Mouse (Mus musculus): ENCODE measurements at regions not wholly inside any gene's neighbourhood (a gene's known extent, or its start where the extent isn't known, plus 50 kb on each side); places are given as distances from the start of the nearest gene placed in this dataset.
A peak's percentile ranks its signal among the peaks of the same experiment; 100 is the strongest.

DNA sequence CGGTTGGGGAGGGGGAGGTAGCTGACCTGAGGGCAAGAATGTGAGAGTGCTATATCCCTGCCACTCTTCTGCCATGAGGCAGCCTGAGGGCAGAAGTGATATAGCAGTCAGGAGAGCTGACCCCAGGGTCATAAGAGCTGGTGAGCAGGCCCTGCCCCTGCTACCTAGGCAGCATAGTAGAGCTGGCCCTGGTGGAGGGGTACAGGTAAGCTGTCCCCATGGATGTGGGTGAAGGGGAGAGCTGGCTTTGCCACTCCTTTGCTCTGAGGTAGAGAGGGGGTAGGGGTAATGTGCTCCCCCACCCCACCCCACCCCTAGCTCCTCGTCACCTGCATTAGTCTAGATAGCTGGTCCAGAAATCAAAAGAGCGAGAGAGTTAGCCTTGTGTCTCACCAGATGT is 61.3 kb upstream of the Gm3839 start:
- Histone ChIP-seq H3K9ac (replicated peaks; ENCODE audit: low read length) (no peak overlapping the region), H3K9me3 (ENCODE audit: control insufficient read depth, low read length) (no peaks in the 10 kb centered on the region), H3K4me1 (ENCODE audit: control insufficient read depth, insufficient read depth, low read length) (no peaks in the 10 kb centered on the region), H3K36me3 (ENCODE audit: control insufficient read depth, insufficient read depth, low read length) (no peaks in the 10 kb centered on the region), H3K27me3 (ENCODE audit: control insufficient read depth, insufficient read depth, low read length) (no peaks in the 10 kb centered on the region), H3K4me2 (ENCODE audit: low read length) (no peak overlapping the region), H3K4me3 (replicated peaks; ENCODE audit: low read depth, low read length) (no peak overlapping the region), H3K27ac (replicated peaks; ENCODE audit: low read depth, low read length) (no peak overlapping the region)
- DNase-seq (no peak), ATAC-seq (ENCODE audit: low FRiP score, low TSS enrichment) (peak; percentile 20; the same call in 1 of the 2 replicates)
- WGBS: 93% methylated on average over 3 of the region's 3 CpGs

DNA sequence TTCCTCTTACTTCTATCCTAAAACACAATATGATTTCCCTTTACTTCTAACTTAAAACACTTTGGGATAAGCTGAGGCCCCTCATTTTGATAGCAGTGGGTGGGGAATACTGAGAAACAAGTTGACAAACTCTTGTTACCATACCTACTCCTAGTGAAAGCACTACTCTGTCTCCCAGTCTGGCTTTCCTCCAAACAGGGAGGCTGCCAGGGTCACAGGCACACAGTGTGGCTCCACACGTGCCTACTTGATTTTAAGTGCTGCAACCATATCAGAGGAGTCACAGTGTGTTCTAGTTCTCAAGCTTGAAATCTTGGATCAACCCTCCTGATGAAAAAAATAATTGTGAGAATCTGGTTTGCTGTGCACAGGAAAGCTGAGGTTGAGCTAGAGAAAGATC is 65.8 kb upstream of the Gm3839 start:
- ATAC-seq (ENCODE audit: low FRiP score, low TSS enrichment) (no peak), DNase-seq (no peak)
- Histone ChIP-seq H3K4me3 (replicated peaks; ENCODE audit: low read depth, low read length) (no peak overlapping the region), H3K9me3 (ENCODE audit: control insufficient read depth, low read length) (no peaks in the 10 kb centered on the region), H3K36me3 (ENCODE audit: control insufficient read depth, insufficient read depth, low read length) (no peaks in the 10 kb centered on the region), H3K4me2 (ENCODE audit: low read length) (no peak overlapping the region), H3K27ac (replicated peaks; ENCODE audit: low read depth, low read length) (no peak overlapping the region), H3K27me3 (ENCODE audit: control insufficient read depth, insufficient read depth, low read length) (no peaks in the 10 kb centered on the region), H3K4me1 (ENCODE audit: control insufficient read depth, insufficient read depth, low read length) (no peaks in the 10 kb centered on the region), H3K9ac (replicated peaks; ENCODE audit: low read length) (no peak overlapping the region)
- 71% methylated on average over 1 of the region's 1 CpGs for WGBS

GRCm38 (mm10) chr14:11428256-11429240 is 72.0 kb upstream of the Gm3839 start:
- DNase-seq (no peak), ATAC-seq (ENCODE audit: low FRiP score, low TSS enrichment) (no peak)
- Histone ChIP-seq H3K36me3 (ENCODE audit: control insufficient read depth, insufficient read depth, low read length) (no peaks in the 10 kb centered on the region), H3K4me1 (ENCODE audit: control insufficient read depth, insufficient read depth, low read length) (no peaks in the 10 kb centered on the region), H3K4me2 (ENCODE audit: low read length) (no peak overlapping the region), H3K9ac (replicated peaks; ENCODE audit: low read length) (no peak overlapping the region), H3K27me3 (ENCODE audit: control insufficient read depth, insufficient read depth, low read length) (no peaks in the 10 kb centered on the region), H3K4me3 (replicated peaks; ENCODE audit: low read depth, low read length) (no peak overlapping the region), H3K9me3 (ENCODE audit: control insufficient read depth, low read length) (no peaks in the 10 kb centered on the region), H3K27ac (replicated peaks; ENCODE audit: low read depth, low read length) (no peak overlapping the region)
- 88% methylated on average over 16 of the region's 16 CpGs for whole genome bisulfite sequencing

DNA sequence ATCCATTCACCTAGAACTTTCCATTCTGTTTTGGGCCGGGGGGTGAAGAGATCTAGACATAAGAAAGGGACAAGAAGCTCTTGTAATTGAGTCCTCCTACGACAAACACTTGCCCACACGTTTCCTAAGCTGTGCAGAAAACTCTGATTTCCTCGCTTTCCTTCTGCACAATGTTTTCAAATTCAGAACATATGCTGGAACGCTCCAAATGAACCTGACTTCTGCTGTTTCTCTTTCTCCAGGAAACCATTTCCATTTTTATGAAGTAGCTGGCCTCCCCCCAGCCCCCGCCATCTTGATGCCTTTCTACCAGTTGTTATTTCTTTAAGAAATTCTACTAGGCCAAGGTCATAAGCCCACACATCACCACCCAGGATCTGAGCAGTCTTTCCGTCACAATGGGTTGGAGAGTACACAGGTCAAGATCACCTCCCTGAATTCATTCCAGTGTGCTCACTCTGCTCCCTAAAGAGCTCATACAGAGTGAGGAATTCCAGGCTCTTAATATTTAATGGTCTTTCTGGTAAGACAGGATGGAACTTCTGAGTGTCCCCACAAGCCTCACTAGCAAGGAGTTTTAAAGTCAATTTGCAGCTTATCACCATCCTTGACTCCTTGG is 78.7 kb upstream of the Gm3839 start:
- H3K27ac ChIP-seq (replicated peaks; ENCODE audit: low read depth, low read length): no peak overlapping the region
- H3K9ac ChIP-seq (replicated peaks; ENCODE audit: low read length): no peak overlapping the region
- no peaks in the 10 kb centered on the region for H3K36me3 ChIP-seq (ENCODE audit: control insufficient read depth, insufficient read depth, low read length)
- ATAC-seq (ENCODE audit: low FRiP score, low TSS enrichment) (no peak), DNase-seq (no peak)
- no peaks in the 10 kb centered on the region for H3K9me3 ChIP-seq (ENCODE audit: control insufficient read depth, low read length)
- H3K4me3 ChIP-seq (replicated peaks; ENCODE audit: low read depth, low read length): no peak overlapping the region
- H3K4me1 ChIP-seq (ENCODE audit: control insufficient read depth, insufficient read depth, low read length): no peaks in the 10 kb centered on the region
- H3K27me3 ChIP-seq (ENCODE audit: control insufficient read depth, insufficient read depth, low read length): no peaks in the 10 kb centered on the region
- no peak overlapping the region for H3K4me2 ChIP-seq (ENCODE audit: low read length)
- 90% methylated on average over 7 of the region's 7 CpGs for WGBS

- DNase-seq: no peak
- H3K9me3 ChIP-seq (ENCODE audit: control insufficient read depth, low read length): no peaks in the 10 kb centered on the region
- H3K9ac ChIP-seq (replicated peaks; ENCODE audit: low read length): no peak overlapping the region
- H3K4me1 ChIP-seq (ENCODE audit: control insufficient read depth, insufficient read depth, low read length): no peaks in the 10 kb centered on the region
- no peak for ATAC-seq (ENCODE audit: low FRiP score, low TSS enrichment)
- H3K27me3 ChIP-seq (ENCODE audit: control insufficient read depth, insufficient read depth, low read length): no peaks in the 10 kb centered on the region
- no peak overlapping the region for H3K27ac ChIP-seq (replicated peaks; ENCODE audit: low read depth, low read length)
- H3K4me2 ChIP-seq (ENCODE audit: low read length): no peak overlapping the region
- no peak overlapping the region for H3K4me3 ChIP-seq (replicated peaks; ENCODE audit: low read depth, low read length)
- 84% methylated on average over 2 of the region's 2 CpGs for whole genome bisulfite sequencing
- no peaks in the 10 kb centered on the region for H3K36me3 ChIP-seq (ENCODE audit: control insufficient read depth, insufficient read depth, low read length)
Measured at GRCm38 (mm10) chr14:11438611-11439010, 82.1 kb upstream of the Gm3839 start.

DNA sequence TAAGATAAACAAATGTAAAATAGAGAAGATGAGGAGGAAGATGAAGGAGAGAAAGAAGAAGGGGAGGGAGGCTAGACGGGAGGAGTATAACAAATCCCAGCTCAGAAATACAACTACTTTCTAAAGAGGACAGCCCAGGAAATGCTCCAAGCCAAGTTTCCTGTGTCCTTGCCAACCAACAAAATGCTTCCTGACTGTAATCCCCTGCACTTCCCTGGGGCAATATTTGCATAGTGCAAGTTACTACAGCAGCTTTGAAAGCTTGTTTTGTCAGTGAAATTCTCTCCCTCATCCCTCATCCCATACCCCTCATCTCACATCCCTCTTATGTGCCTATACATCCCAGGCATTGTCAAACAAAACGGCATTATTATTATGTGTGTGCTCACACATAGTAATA is 83.7 kb upstream of the Gm3839 start:
- H3K4me2 ChIP-seq (ENCODE audit: low read length): no peak overlapping the region
- ATAC-seq (ENCODE audit: low FRiP score, low TSS enrichment): no peak
- H3K36me3 ChIP-seq (ENCODE audit: control insufficient read depth, insufficient read depth, low read length): no peaks in the 10 kb centered on the region
- H3K9ac ChIP-seq (replicated peaks; ENCODE audit: low read length): no peak overlapping the region
- H3K4me1 ChIP-seq (ENCODE audit: control insufficient read depth, insufficient read depth, low read length): no peaks in the 10 kb centered on the region
- no peaks in the 10 kb centered on the region for H3K9me3 ChIP-seq (ENCODE audit: control insufficient read depth, low read length)
- no peak overlapping the region for H3K27ac ChIP-seq (replicated peaks; ENCODE audit: low read depth, low read length)
- DNase-seq: peak; percentile 20
- H3K27me3 ChIP-seq (ENCODE audit: control insufficient read depth, insufficient read depth, low read length): no peaks in the 10 kb centered on the region
- no peak overlapping the region for H3K4me3 ChIP-seq (replicated peaks; ENCODE audit: low read depth, low read length)
- 75% methylated on average over 2 of the region's 2 CpGs for WGBS

GRCm38 (mm10) chr14:11449958-11450357 is 93.4 kb upstream of the Gm3839 start:
- Histone ChIP-seq H3K4me3 (replicated peaks; ENCODE audit: low read depth, low read length) (no peak overlapping the region), H3K9ac (replicated peaks; ENCODE audit: low read length) (no peak overlapping the region), H3K36me3 (ENCODE audit: control insufficient read depth, insufficient read depth, low read length) (no peaks in the 10 kb centered on the region), H3K4me1 (ENCODE audit: control insufficient read depth, insufficient read depth, low read length) (no peaks in the 10 kb centered on the region), H3K27ac (replicated peaks; ENCODE audit: low read depth, low read length) (no peak overlapping the region), H3K9me3 (ENCODE audit: control insufficient read depth, low read length) (peaks cover 2% of the 10 kb centered on the region; the same call in 1 of the 2 replicates), H3K27me3 (ENCODE audit: control insufficient read depth, insufficient read depth, low read length) (no peaks in the 10 kb centered on the region), H3K4me2 (ENCODE audit: low read length) (no peak overlapping the region)
- DNase-seq: no peak
- no peak for ATAC-seq (ENCODE audit: low FRiP score, low TSS enrichment)
- WGBS: 83% methylated on average over 2 of the region's 2 CpGs

GRCm38 (mm10) chr14:11477731-11478130 is 75.6 kb upstream of the Ptprg start:
- Histone ChIP-seq H3K9me3 (ENCODE audit: control insufficient read depth, low read length) (no peaks in the 10 kb centered on the region), H3K4me1 (ENCODE audit: control insufficient read depth, insufficient read depth, low read length) (no peaks in the 10 kb centered on the region), H3K27ac (replicated peaks; ENCODE audit: low read depth, low read length) (no peak overlapping the region), H3K36me3 (ENCODE audit: control insufficient read depth, insufficient read depth, low read length) (no peaks in the 10 kb centered on the region), H3K27me3 (ENCODE audit: control insufficient read depth, insufficient read depth, low read length) (no peaks in the 10 kb centered on the region), H3K9ac (replicated peaks; ENCODE audit: low read length) (no peak overlapping the region), H3K4me3 (replicated peaks; ENCODE audit: low read depth, low read length) (no peak overlapping the region), H3K4me2 (ENCODE audit: low read length) (no peak overlapping the region)
- DNase-seq (no peak), ATAC-seq (ENCODE audit: low FRiP score, low TSS enrichment) (no peak)
- 72% methylated on average over 3 of the region's 3 CpGs for WGBS

DNA sequence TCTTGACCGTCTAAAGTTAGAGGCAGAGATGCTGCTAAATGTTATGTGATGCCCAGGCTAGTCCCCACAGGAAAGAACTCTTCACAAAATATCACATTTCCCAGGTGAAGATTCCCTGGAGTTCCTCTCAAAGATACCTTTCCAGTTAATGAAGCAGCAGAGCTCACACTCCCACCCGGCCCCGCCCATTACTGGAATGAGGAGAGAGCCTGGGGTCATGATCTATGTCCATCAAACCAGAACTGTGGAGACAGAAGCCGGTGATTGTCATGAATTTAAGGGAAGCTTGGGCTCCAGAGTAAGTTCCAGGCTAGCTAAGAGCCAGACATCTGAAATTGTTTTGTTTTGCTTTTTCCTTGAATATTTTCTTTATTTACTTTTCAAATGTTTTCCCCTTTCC is 71.2 kb upstream of the Ptprg start:
- Histone ChIP-seq H3K4me1 (ENCODE audit: control insufficient read depth, insufficient read depth, low read length) (no peaks in the 10 kb centered on the region), H3K27ac (replicated peaks; ENCODE audit: low read depth, low read length) (no peak overlapping the region), H3K27me3 (ENCODE audit: control insufficient read depth, insufficient read depth, low read length) (0 out of 2 replicates have a peak, but pooled peaks cover 1% of the 10 kb centered on the region), H3K9ac (replicated peaks; ENCODE audit: low read length) (no peak overlapping the region), H3K4me3 (replicated peaks; ENCODE audit: low read depth, low read length) (no peak overlapping the region), H3K9me3 (ENCODE audit: control insufficient read depth, low read length) (no peaks in the 10 kb centered on the region), H3K36me3 (ENCODE audit: control insufficient read depth, insufficient read depth, low read length) (no peaks in the 10 kb centered on the region), H3K4me2 (ENCODE audit: low read length) (no peak overlapping the region)
- DNase-seq (no peak), ATAC-seq (ENCODE audit: low FRiP score, low TSS enrichment) (no peak)
- WGBS: 83% methylated on average over 4 of the region's 4 CpGs
